Mouse (Mus musculus) urinary bladder, postnatal 10 days (tissue): Measurements from ENCODE around the gene Ankrd22.

Experiments
- DNase-seq: peaks from one replicate; pipeline ENCODE4 v3.0.0; 2022; ENCODE audit warnings: low spot score

Gene Ankrd22

DNA sequence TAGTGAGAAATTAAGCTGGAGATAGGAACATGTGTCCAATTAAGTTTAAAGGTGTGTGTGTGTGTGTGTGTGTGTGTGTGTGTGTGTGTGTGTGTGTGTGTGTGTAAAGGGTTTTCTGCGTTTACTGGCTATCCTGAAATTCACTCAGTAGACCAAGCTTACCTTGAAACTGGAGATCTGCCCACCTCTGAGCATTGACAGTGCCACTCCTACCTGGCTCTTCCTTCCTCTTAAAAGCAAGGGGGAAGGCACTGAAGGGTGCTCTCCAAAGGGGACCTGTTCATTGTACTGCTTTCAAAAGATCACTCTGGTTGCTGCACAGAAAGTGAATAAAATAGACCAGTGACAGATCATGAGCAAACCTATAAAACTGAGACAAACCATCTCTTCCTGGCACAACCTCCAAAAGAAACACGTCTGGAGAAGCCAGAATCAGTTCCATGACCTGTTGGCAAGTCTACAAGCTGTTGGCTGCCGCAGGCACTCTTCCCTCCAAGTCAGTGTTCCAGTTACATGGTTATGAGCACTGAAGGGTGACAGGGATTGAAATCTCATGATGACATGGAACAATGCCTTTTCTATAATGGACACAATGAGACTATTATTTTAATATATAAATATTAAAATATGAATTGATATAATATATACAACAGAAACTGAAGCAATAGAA lies 76.7 kb downstream of the Ankrd22 start:
- DNase-seq: no peak

DNA sequence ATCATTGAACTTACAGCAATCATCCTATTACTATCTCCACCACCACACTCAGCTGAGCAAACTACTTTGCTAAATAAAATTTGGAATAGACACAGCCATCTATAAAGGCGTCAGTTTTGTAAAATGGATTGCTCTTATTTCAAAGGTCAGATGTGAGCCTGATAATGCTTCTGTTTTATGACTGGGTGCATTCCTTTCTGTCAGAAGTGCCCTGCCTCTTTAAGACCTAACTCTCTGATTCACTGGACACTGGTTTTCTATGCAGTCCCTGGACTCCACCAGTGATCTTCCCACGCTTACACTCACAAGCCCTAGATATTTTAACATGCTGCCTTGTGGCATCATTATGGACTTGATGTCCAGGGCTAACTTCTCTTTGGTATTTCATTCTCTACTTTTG lies 87.7 kb downstream of the Ankrd22 start:
- no peak for DNase-seq

GRCm38 (mm10) chr19:34074239-34074638 lies 91.6 kb downstream of the Ankrd22 start:
- DNase-seq: no peak
